Mouse (Mus musculus) forebrain, embryonic 15.5 days (tissue): ENCODE measurements at regions not wholly inside any gene's neighbourhood (a gene's known extent, or its start where the extent isn't known, plus 50 kb on each side); places are given as distances from the start of the nearest gene placed in this dataset.

Experiments
- ATAC-seq: fragments of 200-750 bp; cut with Nextera tagmentation; replicated peaks from 2 replicates; pipeline ENCODE4 v1.8.0; 2017; ENCODE audit warnings: mild to moderate bottlenecking, moderate TSS enrichment, moderate library complexity
- H3K27ac ChIP-seq: fragments of 300-500 bp; sonication (generic); replicated peaks from 2 replicates; pipeline ENCODE4 v1.5.1; 2015; ENCODE audit warnings: mild to moderate bottlenecking, inconsistent platforms
- H3K27me3 ChIP-seq: fragments of 300-500 bp; sonication (generic); 2 replicates; pipeline ENCODE4 v1.6.1; 2015; ENCODE audit warnings: inconsistent platforms
- H3K36me3 ChIP-seq: fragments of 300-500 bp; sonication (generic); 2 replicates; pipeline ENCODE4 v1.6.1; 2015; ENCODE audit warnings: mild to moderate bottlenecking, inconsistent platforms
- H3K4me1 ChIP-seq: fragments of 300-500 bp; sonication (generic); 2 replicates; pipeline ENCODE4 v1.6.1; 2015; ENCODE audit warnings: inconsistent platforms
- H3K4me2 ChIP-seq: fragments of 300-500 bp; sonication (generic); replicated peaks from 2 replicates; pipeline ENCODE4 v1.6.1; 2015; ENCODE audit warnings: mild to moderate bottlenecking, inconsistent platforms
- H3K4me3 ChIP-seq: fragments of 300-500 bp; sonication (generic); 2 replicates; pipeline ENCODE4 v1.5.1; 2015; ENCODE audit warnings: mild to moderate bottlenecking, inconsistent platforms
- H3K9ac ChIP-seq: fragments of 300-500 bp; sonication (generic); replicated peaks from 2 replicates; pipeline ENCODE4 v1.6.1; 2015; ENCODE audit warnings: mild to moderate bottlenecking, inconsistent platforms
- H3K9me3 ChIP-seq: fragments of 300-500 bp; sonication (generic); 2 replicates; pipeline ENCODE4 v1.6.1; 2016; ENCODE audit warnings: inconsistent platforms
- WGBS: fragments of 180-500 bp; shearing (Covaris S2); methylation state at CpG from one replicate; pipeline ENCODE4 v1.1.7; 2015; ENCODE audit warnings: mixed read lengths; 5-methylcytosine and 5-hydroxymethylcytosine counted together

GRCm38 (mm10) chr2:18617520-18617919 lies 54.7 kb upstream of the Commd3 start:
- no peaks in the 10 kb centered on the region for H3K36me3 ChIP-seq
- H3K9me3 ChIP-seq, result no peaks in the 10 kb centered on the region
- H3K4me3 ChIP-seq, result no peak overlapping the region
- no peak for ATAC-seq
- no peak overlapping the region for H3K27ac ChIP-seq
- no peak overlapping the region for H3K9ac ChIP-seq
- peaks cover 5% of the 10 kb centered on the region; the same call in 1 of the 2 replicates for H3K4me1 ChIP-seq
- no peak overlapping the region for H3K4me2 ChIP-seq
- WGBS, result 30% methylated on average over 5 of the region's 5 CpGs
- H3K27me3 ChIP-seq, result peaks cover 2% of the 10 kb centered on the region; the same call in 1 of the 2 replicates

- no peaks in the 10 kb centered on the region for H3K9me3 ChIP-seq
- no peak for ATAC-seq
- H3K36me3 ChIP-seq, result no peaks in the 10 kb centered on the region
- peaks cover 31% of the 10 kb centered on the region for H3K27me3 ChIP-seq
- H3K4me2 ChIP-seq, result peak overlapping the region; percentile 81
- 5% methylated on average over 10 of the region's 10 CpGs for WGBS
- H3K4me1 ChIP-seq, result peaks cover 25% of the 10 kb centered on the region
- no peak overlapping the region for H3K9ac ChIP-seq
- H3K27ac ChIP-seq, result no peak overlapping the region
- peak overlapping the region; percentile 49 for H3K4me3 ChIP-seq
Observed at GRCm38 (mm10) chr2:18609868-18610185, 62.4 kb upstream of the Commd3 start.

- Histone ChIP-seq H3K27ac (no peak overlapping the region), H3K36me3 (no peaks in the 10 kb centered on the region), H3K9me3 (no peaks in the 10 kb centered on the region), H3K27me3 (peaks cover 31% of the 10 kb centered on the region), H3K4me3 (peak overlapping the region; percentile 49), H3K4me2 (peak overlapping the region; percentile 81), H3K4me1 (peaks cover 25% of the 10 kb centered on the region), H3K9ac (peak overlapping the region; percentile 56)
- ATAC-seq, result peak; percentile 70
- WGBS, result under 1% methylated on average over 51 of the region's 51 CpGs
Observed at GRCm38 (mm10) chr2:18609075-18609867, 62.9 kb upstream of the Commd3 start.

- peak; percentile 88 for ATAC-seq
- H3K27me3 ChIP-seq, result peaks cover 31% of the 10 kb centered on the region
- H3K4me1 ChIP-seq, result peaks cover 25% of the 10 kb centered on the region
- under 1% methylated on average over 29 of the region's 29 CpGs for WGBS
- H3K27ac ChIP-seq, result no peak overlapping the region
- peak overlapping the region; percentile 49 for H3K4me3 ChIP-seq
- no peaks in the 10 kb centered on the region for H3K9me3 ChIP-seq
- H3K4me2 ChIP-seq, result peak overlapping the region; percentile 81
- peak overlapping the region; percentile 56 for H3K9ac ChIP-seq
- H3K36me3 ChIP-seq, result no peaks in the 10 kb centered on the region
Observed at GRCm38 (mm10) chr2:18608260-18609074, 63.7 kb upstream of the Commd3 start.

GRCm38 (mm10) chr2:18607586-18608259 lies 64.5 kb upstream of the Commd3 start:
- H3K27ac ChIP-seq, result no peak overlapping the region
- H3K4me2 ChIP-seq, result peak overlapping the region; percentile 81
- H3K36me3 ChIP-seq, result no peaks in the 10 kb centered on the region
- H3K27me3 ChIP-seq, result peaks cover 31% of the 10 kb centered on the region
- peak overlapping the region; percentile 49 for H3K4me3 ChIP-seq
- H3K9me3 ChIP-seq, result no peaks in the 10 kb centered on the region
- H3K4me1 ChIP-seq, result peaks cover 25% of the 10 kb centered on the region
- ATAC-seq, result peak; percentile 39
- peak overlapping the region; percentile 56 for H3K9ac ChIP-seq
- 2% methylated on average over 14 of the region's 14 CpGs for WGBS

- Histone ChIP-seq H3K9me3 (0 out of 2 replicates have a peak, but pooled peaks cover under 1% of the 10 kb centered on the region), H3K27ac (no peak overlapping the region), H3K9ac (no peak overlapping the region), H3K4me1 (peaks cover 25% of the 10 kb centered on the region), H3K27me3 (peaks cover 26% of the 10 kb centered on the region; the same call in 1 of the 2 replicates), H3K4me3 (peak overlapping the region; percentile 49; the same call in 1 of the 2 replicates), H3K4me2 (peak overlapping the region; percentile 81), H3K36me3 (no peaks in the 10 kb centered on the region)
- ATAC-seq, result no peak
- WGBS, result 6% methylated on average over 6 of the region's 6 CpGs
Observed at GRCm38 (mm10) chr2:18607088-18607487, 65.1 kb upstream of the Commd3 start.

- peaks cover 3% of the 10 kb centered on the region; the same call in 1 of the 2 replicates for H3K4me1 ChIP-seq
- no peaks in the 10 kb centered on the region for H3K9me3 ChIP-seq
- no peak for ATAC-seq
- no peak overlapping the region for H3K9ac ChIP-seq
- H3K4me3 ChIP-seq, result no peak overlapping the region
- no peak overlapping the region for H3K4me2 ChIP-seq
- 84% methylated on average over 4 of the region's 4 CpGs for WGBS
- no peaks in the 10 kb centered on the region for H3K27me3 ChIP-seq
- no peak overlapping the region for H3K27ac ChIP-seq
- no peaks in the 10 kb centered on the region for H3K36me3 ChIP-seq
Observed at GRCm38 (mm10) chr2:18592221-18592620, 80.0 kb upstream of the Commd3 start.

GRCm38 (mm10) chr2:18588232-18588631 lies 84.0 kb upstream of the Commd3 start:
- peak overlapping the region; percentile 73 for H3K4me3 ChIP-seq
- peaks cover 3% of the 10 kb centered on the region; the same call in 1 of the 2 replicates for H3K4me1 ChIP-seq
- WGBS, result 2% methylated on average over 4 of the region's 4 CpGs
- H3K9me3 ChIP-seq, result no peaks in the 10 kb centered on the region
- ATAC-seq, result no peak
- H3K27me3 ChIP-seq, result no peaks in the 10 kb centered on the region
- H3K9ac ChIP-seq, result peak overlapping the region; percentile 58
- no peak overlapping the region for H3K27ac ChIP-seq
- H3K36me3 ChIP-seq, result no peaks in the 10 kb centered on the region
- peak overlapping the region; percentile 70 for H3K4me2 ChIP-seq

GRCm38 (mm10) chr2:18587746-18588231 lies 84.4 kb upstream of the Commd3 start:
- Histone ChIP-seq H3K4me2 (peak overlapping the region; percentile 70), H3K27ac (peak overlapping the region; percentile 49), H3K27me3 (no peaks in the 10 kb centered on the region), H3K4me3 (peak overlapping the region; percentile 73), H3K4me1 (peaks cover 3% of the 10 kb centered on the region; the same call in 1 of the 2 replicates), H3K9me3 (no peaks in the 10 kb centered on the region), H3K36me3 (no peaks in the 10 kb centered on the region), H3K9ac (peak overlapping the region; percentile 58)
- ATAC-seq, result no peak
- WGBS, result under 1% methylated on average over 16 of the region's 16 CpGs

GRCm38 (mm10) chr2:18586925-18587724 lies 85.1 kb upstream of the Commd3 start:
- H3K4me1 ChIP-seq, result peaks cover 3% of the 10 kb centered on the region; the same call in 1 of the 2 replicates
- H3K9ac ChIP-seq, result peak overlapping the region; percentile 58
- no peaks in the 10 kb centered on the region for H3K27me3 ChIP-seq
- no peaks in the 10 kb centered on the region for H3K9me3 ChIP-seq
- WGBS, result under 1% methylated on average over 31 of the region's 31 CpGs
- H3K4me3 ChIP-seq, result peak overlapping the region; percentile 73
- H3K36me3 ChIP-seq, result no peaks in the 10 kb centered on the region
- peak overlapping the region; percentile 49 for H3K27ac ChIP-seq
- H3K4me2 ChIP-seq, result peak overlapping the region; percentile 70
- ATAC-seq, result peak; percentile 93
